Mouse (Mus musculus): Measurements from ENCODE around the gene Mpi. TPM values are rescaled to one million over a fixed set of nuclear protein-coding genes. Genes with fewer than 3 reads are reported as not detected.

Gene Mpi
- total RNA-seq, 4 experiments from 2014 or later, result 35.5 to 66.3 (median 46.1) TPM

GRCm38 (mm10) chr9:57560861-57561710 lies 8.5 kb upstream of the Mpi start, which contains the start of gene Scamp2:
Scamp2 (plus strand) TSS chr9:57560943.
- DNase-seq, result peak; percentile 89

GRCm38 (mm10) chr9:57560263-57560662 lies 7.7 kb upstream of the Mpi start:
- DNase-seq, result no peak

- no peak for DNase-seq
These were observed 7.0 kb upstream of the Mpi start for GRCm38 (mm10) chr9:57559568-57559967.

- no peak for DNase-seq
These were observed 6.1 kb upstream of the Mpi start for GRCm38 (mm10) chr9:57558625-57559024.

- DNase-seq, result no peak
These were observed 4.7 kb upstream of the Mpi start for GRCm38 (mm10) chr9:57557215-57557614.

- DNase-seq, result no peak
These were observed 2.2 kb upstream of the Mpi start for GRCm38 (mm10) chr9:57554753-57555152.

- no peak for DNase-seq
These were observed 556 bp upstream of the Mpi start for GRCm38 (mm10) chr9:57553119-57553518.

GRCm38 (mm10) chr9:57550126-57550862 lies 2.3 kb downstream of the Mpi start:
- DNase-seq, result peak; percentile 64

GRCm38 (mm10) chr9:57549186-57549585 lies 3.4 kb downstream of the Mpi start:
- DNase-seq, result no peak

GRCm38 (mm10) chr9:57547869-57548268 lies 4.7 kb downstream of the Mpi start:
- no peak for DNase-seq

GRCm38 (mm10) chr9:57547287-57547686 lies 5.3 kb downstream of the Mpi start:
- no peak for DNase-seq

- no peak for DNase-seq
These were observed 8.6 kb downstream of the Mpi start for GRCm38 (mm10) chr9:57543951-57544350.

- DNase-seq, result no peak
These were observed 11.3 kb downstream of the Mpi start for GRCm38 (mm10) chr9:57541312-57541711.

- no peak for DNase-seq
These were observed 13.0 kb downstream of the Mpi start for GRCm38 (mm10) chr9:57539550-57539949.

GRCm38 (mm10) chr9:57537728-57538181 lies 14.8 kb downstream of the Mpi start:
- DNase-seq, result no peak

- peak; percentile 89 for DNase-seq
These were observed 15.4 kb downstream of the Mpi start, which contains the start of gene Fam219b for GRCm38 (mm10) chr9:57537044-57537727. Fam219b (plus strand) TSS chr9:57537528.

- no peak for DNase-seq
These were observed 16.2 kb downstream of the Mpi start for GRCm38 (mm10) chr9:57536362-57536761.

GRCm38 (mm10) chr9:57531946-57532345 lies 20.6 kb downstream of the Mpi start:
- no peak for DNase-seq

GRCm38 (mm10) chr9:57526435-57526834 lies 26.1 kb downstream of the Mpi start:
- DNase-seq, result no peak

- no peak for DNase-seq
These were observed 27.0 kb downstream of the Mpi start for GRCm38 (mm10) chr9:57525516-57525915.

GRCm38 (mm10) chr9:57524439-57524838 lies 28.1 kb downstream of the Mpi start:
- no peak for DNase-seq

GRCm38 (mm10) chr9:57523754-57524153 lies 28.8 kb downstream of the Mpi start:
- DNase-seq, result no peak

GRCm38 (mm10) chr9:57522861-57523246 lies 29.7 kb downstream of the Mpi start:
- DNase-seq, result no peak

Data from adrenal gland, adult 8-10 months (tissue).